Mouse (Mus musculus) urinary bladder, adult 2 months (tissue): ENCODE results near the gene Csk. TPM values are rescaled to one million over a fixed set of nuclear protein-coding genes. Genes with fewer than 3 reads are reported as not detected.

Source experiments
- DNase-seq: peaks from one replicate; pipeline ENCODE4 v3.0.0; 2022; ENCODE audit warnings: low spot score
- polyA plus RNA-seq: library from polyadenylated mRNA; depleted of rRNA; stranded (reverse); fragments of >200 nt; gene quantifications from 2 replicates; pipeline ENCODE4 v1.2.3, GENCODE M21; 2012; rRNA removed

Csk gene
- polyA plus RNA-seq: 54.8 and 69.3 TPM in 2 replicates

DNA sequence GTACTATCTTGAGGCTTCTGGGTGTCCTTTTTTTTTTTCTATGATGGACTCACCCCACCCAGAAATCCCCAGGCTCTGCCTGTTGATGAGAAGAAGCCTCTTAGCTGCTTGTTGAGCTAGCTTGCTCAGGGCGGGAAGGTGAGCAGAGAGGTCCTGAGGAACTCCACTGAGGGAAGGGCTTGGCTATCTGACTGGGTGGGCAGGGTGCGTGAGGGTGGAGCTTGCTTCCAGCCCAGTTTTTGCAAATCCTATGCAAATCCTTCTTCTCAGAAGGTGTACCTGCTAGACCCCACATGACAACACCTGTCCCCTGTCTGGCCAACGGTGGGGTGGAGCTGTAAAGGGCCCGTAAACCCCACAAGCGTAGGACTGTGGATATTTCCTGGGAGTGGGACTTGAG is at the start of gene Csk:
Gene Csk, minus strand, starts transcription at position 349 of the 400 bp plus-strand sequence.
- DNase-seq: no peak

GRCm38 (mm10) chr9:57698466-57699150 is 45.2 kb upstream of the Csk start:
- no peak for DNase-seq

- DNase-seq: no peak
Observed at GRCm38 (mm10) chr9:57697380-57697779, 43.9 kb upstream of the Csk start.

DNA sequence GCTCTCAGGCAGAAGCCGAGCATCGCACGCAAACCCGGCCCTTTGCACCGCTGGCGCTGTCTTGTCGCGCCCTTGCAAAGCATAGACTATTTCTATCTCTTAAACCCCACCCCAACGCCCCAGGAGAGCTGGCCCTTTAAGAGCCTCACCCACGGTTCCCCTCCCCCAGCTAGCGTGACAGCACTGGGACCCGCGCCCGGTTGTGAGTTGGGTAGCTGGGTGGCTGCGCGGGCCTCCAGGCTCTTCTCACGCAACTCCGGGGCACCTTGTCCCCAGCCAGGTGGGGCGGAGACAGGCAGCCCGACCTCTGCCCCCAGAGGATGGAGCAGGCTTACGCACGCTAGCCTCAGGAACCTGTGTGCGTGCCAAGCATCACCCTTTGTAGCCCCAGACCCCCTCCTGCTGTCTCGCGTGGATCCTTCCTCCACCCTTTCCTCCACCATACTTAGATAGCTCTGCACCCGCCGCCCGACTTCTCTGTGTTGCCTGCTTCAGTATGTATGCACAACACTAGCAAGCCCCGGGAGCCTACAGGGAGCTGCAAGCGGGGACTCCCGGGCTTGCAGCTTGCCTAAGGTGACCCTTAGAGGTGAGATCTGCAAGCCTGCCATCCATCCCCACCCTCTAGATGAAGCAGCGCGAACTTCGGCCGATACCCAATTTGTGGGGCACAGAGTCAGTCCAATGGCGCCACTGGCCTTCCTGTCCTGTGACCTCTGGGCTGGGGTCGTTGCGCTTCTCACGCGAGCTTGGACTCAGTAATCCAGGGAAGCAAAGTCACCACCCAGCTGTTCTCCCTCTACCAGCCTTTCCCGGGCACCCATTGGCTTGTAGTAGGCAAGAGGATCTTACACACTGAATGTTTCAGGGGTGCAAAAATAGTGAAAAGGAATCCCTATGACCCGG is 43.2 kb upstream of the Csk start:
- DNase-seq: peak; percentile 32

GRCm38 (mm10) chr9:57694108-57694507 is 40.7 kb upstream of the Csk start:
- no peak for DNase-seq

DNA sequence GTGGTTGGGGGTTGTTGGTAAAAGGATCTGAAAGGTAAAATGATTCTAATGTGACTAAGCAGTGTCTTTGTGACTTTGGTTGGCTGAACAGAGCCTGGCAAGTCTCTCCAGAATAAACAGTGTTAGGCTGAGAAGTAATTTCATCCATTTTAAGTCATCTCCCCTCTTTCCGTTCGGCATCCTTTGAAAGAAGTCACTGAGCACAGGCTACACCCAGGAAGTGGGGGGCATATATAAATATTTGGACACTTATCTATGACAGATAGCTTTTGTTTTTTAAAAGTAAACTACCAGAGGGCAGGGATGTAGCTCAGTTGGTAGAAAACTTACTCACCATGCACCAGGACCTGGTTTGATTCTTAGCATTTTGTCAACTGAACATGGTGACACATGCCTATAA is 35.2 kb upstream of the Csk start:
- DNase-seq: no peak

GRCm38 (mm10) chr9:57688158-57688557 is 34.7 kb upstream of the Csk start:
- DNase-seq: no peak

- no peak for DNase-seq
Observed at GRCm38 (mm10) chr9:57687751-57688150, 34.3 kb upstream of the Csk start, which contains the start of gene Cyp1a1. Cyp1a1 (plus strand) TSS chr9:57687928.

- no peak for DNase-seq
Observed at GRCm38 (mm10) chr9:57686011-57686410, 32.6 kb upstream of the Csk start.

DNA sequence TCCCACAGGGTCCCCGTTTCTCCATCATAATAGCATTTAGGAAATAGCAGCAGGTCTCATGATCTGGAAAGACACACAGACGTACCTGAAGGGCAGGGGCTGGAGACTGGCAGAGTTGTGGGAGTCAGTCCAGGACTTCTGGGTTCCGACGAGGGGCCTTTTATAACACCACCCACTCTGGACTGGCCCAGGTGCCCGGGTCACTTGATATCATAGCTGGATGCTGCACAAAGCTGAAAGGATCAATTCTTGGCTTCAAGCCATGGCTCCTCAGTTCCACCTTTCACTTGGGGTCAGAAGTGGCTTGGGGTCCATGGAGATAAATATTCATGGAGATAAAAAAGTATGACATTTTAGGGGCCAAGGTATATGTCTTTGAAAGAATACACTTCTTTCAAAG is 30.1 kb upstream of the Csk start, which contains the start of gene Cyp1a2:
Gene Cyp1a2, minus strand, starts transcription at position 184 of the 400 bp plus-strand sequence.
- no peak for DNase-seq

DNA sequence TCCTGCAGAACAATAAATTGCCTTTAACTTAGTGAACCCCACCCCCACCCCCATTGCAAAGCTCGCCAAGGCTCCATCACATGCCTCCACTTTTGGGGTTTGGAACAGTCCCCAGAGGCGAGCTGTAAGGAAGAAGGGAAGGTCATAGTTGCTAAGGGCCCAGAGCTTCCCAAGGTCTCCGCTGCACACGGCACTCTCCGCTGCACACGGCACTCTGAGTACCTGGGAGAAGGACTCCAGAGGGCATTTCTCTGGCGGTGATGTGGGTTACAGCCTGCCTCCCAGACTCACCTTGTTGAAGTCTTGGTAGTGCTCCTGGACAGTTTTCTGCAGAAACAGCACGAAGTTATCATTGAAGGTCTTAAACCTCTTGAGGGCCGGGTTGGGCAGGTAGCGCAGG is 28.0 kb upstream of the Csk start:
- DNase-seq: no peak

- DNase-seq: no peak
Observed at GRCm38 (mm10) chr9:57671500-57671899, 18.1 kb upstream of the Csk start.

GRCm38 (mm10) chr9:57671037-57671436 is 17.6 kb upstream of the Csk start:
- no peak for DNase-seq

DNA sequence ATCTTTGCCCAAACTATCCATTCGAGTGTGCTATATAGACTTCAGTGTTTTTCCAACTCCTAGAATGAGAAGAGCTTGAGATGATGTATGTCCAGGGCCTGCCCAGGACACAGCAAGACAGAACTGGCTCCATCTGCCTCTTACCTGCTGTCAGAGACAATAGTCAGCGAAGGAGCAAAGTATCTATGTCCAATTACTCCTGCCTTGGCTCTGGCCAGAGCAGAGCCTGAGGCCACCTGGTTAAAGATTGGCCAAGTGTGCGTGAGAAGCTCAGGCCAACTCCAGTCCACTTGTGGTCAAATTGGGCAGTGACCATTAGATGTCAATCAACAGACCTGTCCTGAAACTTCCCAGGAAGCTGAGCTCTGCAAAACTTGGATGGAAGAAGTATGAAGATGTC is 16.1 kb upstream of the Csk start:
- no peak for DNase-seq

DNA sequence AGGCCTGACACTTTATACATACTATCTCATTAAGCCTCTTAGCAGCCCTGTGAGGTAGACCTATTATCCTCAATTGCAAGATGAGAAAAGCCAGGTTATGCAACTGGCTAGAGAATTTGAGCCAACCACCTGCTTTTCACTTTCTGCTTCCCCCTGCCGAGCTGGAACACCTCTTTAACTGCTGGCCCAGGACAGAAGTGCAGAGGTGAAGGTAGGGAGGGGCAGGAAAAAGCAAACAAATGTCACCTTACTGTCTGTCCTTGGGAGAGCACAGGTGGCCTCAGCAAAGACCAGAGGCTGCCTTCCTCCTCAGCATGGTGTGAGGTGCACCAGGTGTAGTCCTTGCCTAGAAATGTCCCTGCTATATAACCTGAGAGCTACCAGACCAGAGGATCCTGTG is 14.8 kb upstream of the Csk start:
- DNase-seq: no peak

DNA sequence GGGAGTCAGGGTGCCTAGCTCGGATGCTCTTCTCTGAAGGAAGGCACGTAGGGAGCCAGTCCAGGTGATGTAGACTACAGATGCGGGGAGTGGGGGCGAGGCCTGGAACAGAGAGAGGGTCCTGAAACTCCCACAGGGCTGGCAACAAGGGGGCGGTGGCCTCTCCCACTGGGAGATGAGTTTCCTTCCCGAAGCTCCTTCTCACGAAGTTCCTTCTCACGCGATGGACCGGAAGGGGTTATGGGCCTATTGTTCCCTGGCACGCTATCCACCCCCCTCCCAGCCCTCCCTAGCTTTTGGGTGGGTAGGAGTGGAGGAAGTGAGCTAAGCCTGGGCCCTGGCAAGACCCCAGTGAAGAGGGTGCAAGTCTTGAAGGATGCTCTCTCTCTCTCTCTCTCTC is 14.4 kb upstream of the Csk start:
- no peak for DNase-seq

DNA sequence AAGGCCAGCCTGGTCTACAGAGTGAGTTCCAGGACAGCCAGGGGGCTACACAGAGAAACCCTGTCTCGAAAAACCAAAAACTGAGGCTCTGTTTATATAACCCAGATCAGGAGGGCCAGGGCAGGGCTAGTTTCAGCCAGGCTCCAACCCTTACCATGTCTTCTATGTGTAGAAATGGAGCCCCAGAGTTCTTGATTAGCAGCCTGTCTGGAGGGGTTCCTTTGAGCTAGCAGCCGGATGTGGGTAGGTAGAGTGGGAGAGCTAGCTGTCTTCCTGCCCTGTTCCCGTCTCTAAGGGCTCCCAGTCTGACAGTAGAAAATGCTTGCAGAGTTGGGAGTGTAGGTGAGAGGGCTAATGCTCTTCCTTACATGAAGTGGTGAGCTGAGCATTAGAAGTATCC is 13.7 kb upstream of the Csk start:
- DNase-seq: no peak

DNA sequence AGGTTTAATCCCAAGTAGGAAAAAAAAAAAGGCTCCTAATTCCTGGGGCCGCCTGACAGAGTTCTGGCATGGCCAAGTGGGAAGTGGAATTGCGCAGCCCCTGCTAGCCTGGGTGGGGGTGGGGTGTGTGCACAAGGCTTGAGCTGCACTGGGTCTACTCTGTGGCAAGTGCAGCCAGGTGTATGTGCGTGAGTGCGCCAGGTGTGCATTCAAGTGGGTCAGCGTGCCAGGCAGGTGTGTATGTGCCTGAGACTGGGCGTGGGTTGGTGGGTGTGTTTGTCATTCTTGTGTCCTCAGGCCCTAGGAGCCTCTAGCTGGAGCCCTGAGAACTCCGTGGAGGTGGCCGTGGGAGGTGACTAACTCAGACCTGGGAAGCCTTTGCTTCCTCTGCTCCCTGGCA is 13.1 kb upstream of the Csk start:
- DNase-seq: no peak

DNA sequence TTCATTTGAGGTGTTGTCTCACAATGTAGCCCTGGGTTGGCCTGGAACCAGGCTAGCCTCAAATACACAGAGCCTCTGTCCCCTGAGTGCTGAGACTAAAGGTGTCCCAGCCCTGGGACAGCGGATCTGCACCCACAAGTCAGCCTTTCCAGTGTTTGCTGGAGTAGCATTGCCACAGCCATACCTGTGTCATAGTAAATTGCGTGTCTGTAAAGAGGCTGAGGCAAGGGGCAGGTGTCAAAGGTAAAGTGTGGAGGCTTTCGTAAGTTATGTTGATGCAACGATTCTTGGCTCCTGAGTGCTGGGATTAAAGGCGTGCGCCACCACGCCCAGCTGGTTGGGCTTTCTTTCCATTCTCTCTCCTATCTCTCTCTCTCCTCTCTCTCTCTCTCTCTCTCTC is 11.2 kb upstream of the Csk start:
- no peak for DNase-seq

GRCm38 (mm10) chr9:57661552-57661951 is 8.1 kb upstream of the Csk start:
- DNase-seq: no peak

DNA sequence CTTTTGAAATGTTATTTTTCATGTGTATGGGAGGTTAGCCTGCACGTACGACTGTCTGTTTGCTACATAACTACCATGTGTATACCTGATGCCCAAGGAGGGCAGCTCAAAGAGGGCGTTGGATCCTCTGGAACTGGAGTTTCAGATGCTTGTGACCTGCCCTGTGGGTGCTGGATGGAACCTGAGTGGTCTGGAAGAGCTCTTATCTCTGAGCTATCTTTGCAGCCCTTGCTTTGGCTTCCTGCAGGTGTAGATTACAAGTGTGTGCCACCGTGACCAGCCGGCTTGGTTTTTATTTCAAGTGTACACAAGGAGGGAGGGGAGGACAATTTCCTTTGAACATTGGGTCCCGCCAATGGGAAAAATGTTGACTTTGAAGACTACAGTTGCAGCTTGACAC is 7.1 kb upstream of the Csk start:
- DNase-seq: no peak

DNA sequence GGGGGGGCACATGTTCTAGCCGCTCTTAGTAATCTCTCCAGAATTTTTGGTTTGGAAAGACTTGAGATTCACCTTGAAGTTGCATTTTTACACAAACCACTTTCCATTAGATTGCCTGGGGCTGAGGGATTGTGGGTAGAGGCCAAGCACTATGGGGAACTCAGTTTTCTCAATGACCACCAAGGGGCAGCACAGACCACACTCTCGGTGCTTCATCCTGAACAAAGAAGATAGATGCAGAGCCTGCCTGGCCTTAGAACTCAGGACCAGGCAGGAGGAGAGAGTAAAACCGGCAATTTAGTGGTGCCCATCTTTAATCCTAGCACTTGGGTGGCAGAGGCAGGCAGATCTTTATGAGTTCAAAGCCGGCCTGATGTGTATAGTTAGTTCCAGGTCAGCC is 6.3 kb upstream of the Csk start:
- no peak for DNase-seq

- no peak for DNase-seq
Observed at GRCm38 (mm10) chr9:57658970-57659369, 5.5 kb upstream of the Csk start.
